Mouse (Mus musculus): ENCODE data around the gene Hoxc11. TPM values are rescaled to one million over a fixed set of nuclear protein-coding genes. Genes with fewer than 3 reads are reported as not detected.
A peak's percentile ranks its signal among the peaks of the same experiment; 100 is the strongest.

Gene Hoxc11
- polyA plus RNA-seq, 1 experiment from 2014 or later: not detected

DNA sequence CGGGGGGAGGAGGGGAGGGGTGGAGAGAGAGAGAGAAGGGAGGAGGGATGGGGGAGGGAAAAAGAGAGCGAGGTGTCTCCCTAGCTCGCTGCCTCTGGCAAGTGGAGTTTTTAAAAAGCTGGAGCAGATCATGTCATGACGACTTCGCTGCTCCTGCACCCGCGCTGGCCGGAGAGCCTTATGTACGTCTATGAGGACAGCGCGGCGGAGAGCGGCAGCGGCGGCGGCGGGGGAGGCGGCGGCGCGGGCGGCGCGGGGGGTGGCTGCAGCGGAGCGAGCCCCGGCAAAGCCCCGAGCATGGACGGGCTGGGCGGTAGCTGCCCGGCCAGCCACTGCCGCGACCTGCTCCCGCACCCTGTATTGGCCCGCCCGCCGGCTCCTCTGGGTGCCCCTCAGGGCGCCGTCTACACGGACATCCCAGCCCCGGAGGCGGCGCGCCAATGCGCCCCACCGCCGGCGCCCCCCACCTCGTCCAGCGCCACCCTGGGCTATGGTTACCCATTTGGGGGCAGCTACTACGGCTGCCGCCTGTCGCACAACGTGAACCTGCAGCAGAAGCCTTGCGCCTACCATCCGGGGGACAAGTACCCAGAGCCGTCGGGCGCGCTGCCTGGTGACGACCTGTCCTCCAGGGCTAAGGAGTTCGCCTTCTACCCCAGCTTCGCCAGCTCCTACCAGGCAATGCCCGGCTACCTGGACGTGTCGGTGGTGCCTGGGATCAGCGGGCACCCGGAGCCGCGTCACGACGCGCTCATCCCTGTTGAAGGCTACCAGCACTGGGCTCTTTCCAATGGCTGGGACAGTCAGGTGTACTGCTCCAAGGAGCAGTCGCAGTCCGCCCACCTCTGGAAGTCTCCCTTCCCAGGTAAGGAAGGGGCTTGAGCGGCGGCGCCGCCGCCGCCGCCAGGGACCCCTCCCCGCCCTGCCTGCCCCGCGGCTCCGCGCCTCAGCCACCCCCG, 32.9 kb upstream of the Hoxc11 start, which contains the start of gene Hoxc13:
Hoxc13 (plus strand) TSS at position 51 of the 959 bp plus-strand sequence.
- no peaks in the 10 kb centered on the region for H3K36me3 ChIP-seq (replicated peaks)
- ATAC-seq (replicated peaks): peak; percentile 56; the same call in 1 of the 2 replicates
- peak within 1 kb of the TSS; percentile 8; the same call in 1 of the 2 replicates for H3K4me3 ChIP-seq
- no peak within 1 kb of the TSS for H3K27ac ChIP-seq
- peaks cover 8% of the 10 kb centered on the region; the same call in 1 of the 2 replicates for H3K4me1 ChIP-seq
- under 1% methylated on average over 82 of the region's 88 CpGs for WGBS
- peaks cover 96% of the 10 kb centered on the region for H3K27me3 ChIP-seq (replicated peaks)
- no peaks in the 10 kb centered on the region for H3K9me3 ChIP-seq
- peak within 1 kb of the TSS; percentile 31 for H3K4me2 ChIP-seq
- no peak within 1 kb of the TSS for H3K9ac ChIP-seq

DNA sequence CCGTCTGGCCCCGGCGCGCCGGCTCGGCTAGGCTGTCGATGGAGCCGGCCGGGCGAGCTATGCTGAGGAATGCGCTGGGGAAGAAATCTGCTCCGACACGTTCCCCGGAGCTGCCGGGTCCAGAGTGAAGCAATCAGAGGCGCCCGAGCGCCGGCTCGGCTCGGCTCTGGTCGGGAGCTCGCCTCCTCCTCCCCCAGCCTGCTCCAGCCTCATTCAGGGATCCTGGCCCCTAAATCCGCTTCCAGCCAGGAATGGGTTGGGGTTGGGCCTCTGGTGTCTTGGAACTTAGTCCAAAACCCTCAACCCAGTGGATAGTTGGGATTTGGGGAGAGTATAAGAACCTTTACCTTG, 32.2 kb upstream of the Hoxc11 start:
- Histone ChIP-seq H3K9me3 (no peaks in the 10 kb centered on the region), H3K4me1 (peaks cover 8% of the 10 kb centered on the region; the same call in 1 of the 2 replicates), H3K36me3 (replicated peaks) (no peaks in the 10 kb centered on the region), H3K4me3 (no peak overlapping the region), H3K4me2 (no peak overlapping the region), H3K27ac (no peak overlapping the region), H3K27me3 (replicated peaks) (peaks cover 94% of the 10 kb centered on the region), H3K9ac (no peak overlapping the region)
- under 1% methylated on average over 23 of the region's 24 CpGs for WGBS
- no peak for ATAC-seq (replicated peaks)

DNA sequence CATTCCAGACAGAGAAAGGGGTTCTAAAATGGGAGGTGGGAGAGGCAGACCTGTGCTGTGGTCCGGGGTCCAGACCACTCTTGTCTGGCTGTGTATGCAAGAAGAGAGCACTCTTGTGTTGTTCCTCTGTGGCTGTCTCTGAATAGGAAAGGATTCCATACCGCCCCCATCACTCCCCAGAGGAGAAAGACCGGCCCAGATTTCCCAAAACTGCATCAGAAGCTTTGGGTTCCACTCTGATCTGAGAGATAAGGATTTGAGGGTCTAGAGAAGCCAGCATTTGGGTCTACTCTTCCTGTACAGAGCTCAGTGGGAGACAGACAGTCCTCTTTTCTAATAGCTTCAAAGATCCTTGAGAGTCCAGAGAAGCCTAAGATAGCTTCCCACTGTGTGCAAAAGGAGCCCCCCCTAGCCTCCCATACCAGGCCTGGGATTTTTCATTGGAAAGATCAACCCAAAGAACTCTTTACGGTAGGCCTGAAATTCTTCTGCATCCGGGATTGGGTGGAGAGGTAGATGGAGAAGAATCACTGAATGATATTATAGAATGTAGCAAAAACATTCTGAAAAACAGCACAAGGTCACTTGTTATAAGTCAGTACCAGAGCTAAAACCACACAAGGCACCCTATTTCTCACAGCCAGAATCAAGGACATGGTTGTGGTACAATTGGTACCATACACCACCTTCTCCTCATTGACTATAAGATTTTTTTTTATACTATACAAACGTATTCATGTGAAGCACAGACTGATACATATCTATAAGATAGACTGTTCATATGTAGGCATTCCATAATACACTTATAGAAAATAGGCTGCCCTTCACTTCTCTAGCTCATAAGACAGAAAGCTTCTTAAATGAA, 31.4 kb upstream of the Hoxc11 start:
- no peaks in the 10 kb centered on the region for H3K36me3 ChIP-seq (replicated peaks)
- 14% methylated on average over 6 of the region's 6 CpGs for WGBS
- no peaks in the 10 kb centered on the region for H3K9me3 ChIP-seq
- H3K4me2 ChIP-seq: no peak overlapping the region
- ATAC-seq (replicated peaks): no peak
- H3K4me3 ChIP-seq: no peak overlapping the region
- H3K4me1 ChIP-seq: peaks cover 8% of the 10 kb centered on the region; the same call in 1 of the 2 replicates
- no peak overlapping the region for H3K27ac ChIP-seq
- peaks cover 94% of the 10 kb centered on the region for H3K27me3 ChIP-seq (replicated peaks)
- H3K9ac ChIP-seq: no peak overlapping the region

DNA sequence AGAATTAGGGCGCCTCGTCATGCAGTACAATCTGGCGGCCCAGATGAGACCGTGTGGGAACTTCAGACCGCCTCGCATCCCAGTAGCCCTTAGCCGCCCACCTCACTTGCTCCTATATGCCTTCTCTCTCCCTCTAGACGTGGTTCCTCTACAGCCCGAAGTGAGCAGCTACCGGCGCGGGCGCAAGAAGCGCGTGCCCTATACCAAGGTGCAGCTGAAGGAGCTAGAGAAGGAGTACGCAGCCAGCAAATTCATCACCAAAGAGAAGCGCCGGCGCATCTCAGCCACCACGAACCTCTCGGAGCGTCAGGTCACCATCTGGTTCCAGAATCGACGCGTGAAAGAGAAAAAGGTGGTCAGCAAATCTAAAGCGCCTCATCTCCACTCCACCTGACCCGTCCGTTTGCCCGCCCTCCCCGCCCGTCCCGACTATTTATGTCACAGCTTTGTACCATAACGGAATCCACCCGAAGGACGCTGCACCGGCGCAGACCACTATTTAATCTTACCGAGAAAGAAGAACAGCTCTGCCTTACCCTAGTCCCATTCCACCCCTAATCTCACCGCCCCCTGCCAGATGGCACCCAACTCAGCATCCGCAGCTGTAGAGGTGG, 27.1 kb upstream of the Hoxc11 start:
- H3K27me3 ChIP-seq (replicated peaks): peaks cover 96% of the 10 kb centered on the region
- no peaks in the 10 kb centered on the region for H3K9me3 ChIP-seq
- no peak overlapping the region for H3K4me2 ChIP-seq
- H3K36me3 ChIP-seq (replicated peaks): no peaks in the 10 kb centered on the region
- H3K4me3 ChIP-seq: no peak overlapping the region
- H3K4me1 ChIP-seq: no peaks in the 10 kb centered on the region
- no peak overlapping the region for H3K9ac ChIP-seq
- ATAC-seq (replicated peaks): no peak
- under 1% methylated on average over 40 of the region's 40 CpGs for WGBS
- H3K27ac ChIP-seq: no peak overlapping the region

DNA sequence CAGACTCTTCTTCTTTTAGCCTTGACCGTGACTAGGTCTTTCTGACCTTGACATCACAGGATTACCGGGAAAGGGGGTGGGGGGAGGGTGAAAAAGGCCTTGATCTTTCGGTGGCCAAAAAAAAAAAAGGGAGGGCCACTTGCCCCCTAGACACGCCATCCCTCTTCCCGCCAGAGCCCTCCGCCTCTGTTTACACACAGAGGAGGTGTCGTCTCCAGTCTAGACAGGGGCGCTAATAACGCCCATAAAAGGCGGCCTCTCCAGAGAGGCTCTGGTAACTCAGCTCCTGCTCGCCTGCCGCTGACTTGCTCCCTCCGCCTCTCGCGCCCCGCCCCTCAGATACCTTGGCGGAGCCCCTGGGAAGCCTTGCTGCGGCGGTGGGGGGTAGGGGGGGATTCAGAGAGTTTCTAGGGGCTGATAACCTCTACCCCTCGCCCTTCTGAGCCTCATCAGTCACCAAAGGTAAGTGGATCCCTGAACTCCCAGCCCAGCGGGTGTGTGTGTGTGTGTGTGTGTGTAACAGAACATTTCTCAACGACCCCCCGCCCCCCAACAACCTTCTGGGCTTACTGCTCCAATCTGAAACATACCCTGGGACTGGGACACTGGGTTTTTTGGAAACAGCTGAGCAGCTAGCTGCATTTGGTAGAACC, 22.4 kb upstream of the Hoxc11 start:
- Histone ChIP-seq H3K4me3 (no peak overlapping the region), H3K4me1 (no peaks in the 10 kb centered on the region), H3K27ac (no peak overlapping the region), H3K9me3 (no peaks in the 10 kb centered on the region), H3K4me2 (no peak overlapping the region), H3K9ac (no peak overlapping the region), H3K36me3 (replicated peaks) (no peaks in the 10 kb centered on the region), H3K27me3 (replicated peaks) (peaks cover 98% of the 10 kb centered on the region)
- no peak for ATAC-seq (replicated peaks)
- 2% methylated on average over 23 of the region's 23 CpGs for WGBS

DNA sequence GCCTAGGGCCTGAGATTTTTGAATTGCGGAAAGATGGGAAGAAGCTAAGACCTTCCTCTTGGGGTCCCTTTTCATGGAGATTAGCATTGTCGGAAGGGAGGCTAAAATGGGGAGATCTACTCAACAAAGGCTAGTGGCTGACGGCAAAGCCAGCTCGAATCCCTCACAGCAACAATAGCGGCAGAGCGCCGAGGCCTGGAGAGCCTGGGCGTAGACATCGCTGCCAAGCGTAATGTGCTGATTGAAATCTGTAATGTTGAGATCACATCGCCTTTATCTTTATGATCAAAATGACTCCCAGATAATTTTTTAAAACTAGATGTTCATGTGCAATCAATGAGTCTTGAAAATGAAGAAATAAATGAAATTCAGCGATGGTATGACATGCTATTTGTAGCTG, 19.8 kb upstream of the Hoxc11 start:
- WGBS: under 1% methylated on average over 12 of the region's 12 CpGs
- H3K4me1 ChIP-seq: peaks cover 2% of the 10 kb centered on the region; the same call in 1 of the 2 replicates
- H3K36me3 ChIP-seq (replicated peaks): no peaks in the 10 kb centered on the region
- H3K9me3 ChIP-seq: no peaks in the 10 kb centered on the region
- no peak overlapping the region for H3K4me2 ChIP-seq
- H3K27me3 ChIP-seq (replicated peaks): peaks cover 96% of the 10 kb centered on the region
- no peak overlapping the region for H3K9ac ChIP-seq
- no peak overlapping the region for H3K27ac ChIP-seq
- H3K4me3 ChIP-seq: no peak overlapping the region
- no peak for ATAC-seq (replicated peaks)

DNA sequence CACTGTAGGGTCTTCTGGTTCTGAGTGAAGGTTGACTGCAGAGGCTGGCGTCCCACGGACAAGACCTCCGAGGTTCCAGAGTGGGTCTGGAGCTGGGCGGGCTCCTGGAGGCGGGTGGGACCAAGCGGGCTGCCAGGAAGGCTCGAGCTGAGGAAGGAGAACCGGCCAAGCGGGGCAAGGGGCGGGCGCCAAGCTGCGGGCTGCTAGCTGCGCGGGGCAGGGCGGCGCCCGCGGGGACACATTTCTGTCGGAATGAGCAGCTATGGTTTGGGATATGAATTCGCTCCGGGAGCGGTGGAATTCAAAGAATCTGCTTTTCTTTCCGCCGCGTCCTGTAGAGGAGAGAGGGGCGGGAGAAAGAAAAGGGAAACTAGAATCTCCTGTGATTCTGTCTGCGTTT, 19.3 kb upstream of the Hoxc11 start:
- no peak overlapping the region for H3K4me3 ChIP-seq
- H3K4me1 ChIP-seq: peaks cover 3% of the 10 kb centered on the region; the same call in 1 of the 2 replicates
- H3K27ac ChIP-seq: no peak overlapping the region
- no peaks in the 10 kb centered on the region for H3K9me3 ChIP-seq
- under 1% methylated on average over 27 of the region's 27 CpGs for WGBS
- H3K36me3 ChIP-seq (replicated peaks): no peaks in the 10 kb centered on the region
- ATAC-seq (replicated peaks): no peak
- H3K4me2 ChIP-seq: no peak overlapping the region
- no peak overlapping the region for H3K9ac ChIP-seq
- H3K27me3 ChIP-seq (replicated peaks): peaks cover 96% of the 10 kb centered on the region

DNA sequence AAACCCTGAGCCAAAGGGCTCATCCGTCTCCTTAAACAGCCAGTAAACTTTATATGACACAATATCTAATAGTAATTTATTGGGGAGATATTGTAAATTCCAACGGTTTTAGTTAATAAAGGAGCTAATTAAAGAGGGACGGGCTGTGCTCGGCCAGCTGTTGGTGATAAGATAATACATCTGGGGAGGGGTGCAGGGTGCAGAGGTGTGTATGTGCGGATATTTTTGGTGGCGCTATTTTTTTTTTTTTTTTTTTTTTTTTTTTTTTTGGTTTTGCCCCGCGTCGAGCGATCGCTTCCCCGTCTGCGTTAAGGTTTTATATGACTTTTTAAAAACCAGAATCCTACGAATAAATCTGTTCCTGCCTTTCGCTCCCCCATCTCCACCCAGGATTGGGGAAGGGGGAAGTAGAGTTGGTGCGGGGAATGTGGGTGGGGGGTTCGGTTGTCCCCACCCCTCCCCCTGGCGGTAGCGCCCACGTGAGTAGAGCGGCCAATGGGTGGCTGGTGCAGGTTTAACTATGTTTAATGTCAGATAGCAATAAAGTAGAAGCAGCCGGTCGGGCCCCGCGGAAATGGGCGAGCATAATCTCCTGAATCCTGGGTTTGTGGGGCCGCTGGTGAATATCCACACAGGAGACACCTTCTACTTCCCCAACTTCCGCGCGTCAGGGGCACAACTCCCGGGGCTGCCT, 17.8 kb upstream of the Hoxc11 start, which contains the start of gene Hoxc12:
Hoxc12 (plus strand) TSS at position 479 of the 694 bp plus-strand sequence.
- Histone ChIP-seq H3K27ac (no peak within 1 kb of the TSS), H3K27me3 (replicated peaks) (peaks cover 96% of the 10 kb centered on the region), H3K4me1 (peaks cover 3% of the 10 kb centered on the region; the same call in 1 of the 2 replicates), H3K4me3 (no peak within 1 kb of the TSS), H3K36me3 (replicated peaks) (no peaks in the 10 kb centered on the region), H3K9me3 (no peaks in the 10 kb centered on the region), H3K9ac (no peak within 1 kb of the TSS), H3K4me2 (no peak within 1 kb of the TSS)
- 1% methylated on average over 31 of the region's 31 CpGs for WGBS
- no peak for ATAC-seq (replicated peaks)

DNA sequence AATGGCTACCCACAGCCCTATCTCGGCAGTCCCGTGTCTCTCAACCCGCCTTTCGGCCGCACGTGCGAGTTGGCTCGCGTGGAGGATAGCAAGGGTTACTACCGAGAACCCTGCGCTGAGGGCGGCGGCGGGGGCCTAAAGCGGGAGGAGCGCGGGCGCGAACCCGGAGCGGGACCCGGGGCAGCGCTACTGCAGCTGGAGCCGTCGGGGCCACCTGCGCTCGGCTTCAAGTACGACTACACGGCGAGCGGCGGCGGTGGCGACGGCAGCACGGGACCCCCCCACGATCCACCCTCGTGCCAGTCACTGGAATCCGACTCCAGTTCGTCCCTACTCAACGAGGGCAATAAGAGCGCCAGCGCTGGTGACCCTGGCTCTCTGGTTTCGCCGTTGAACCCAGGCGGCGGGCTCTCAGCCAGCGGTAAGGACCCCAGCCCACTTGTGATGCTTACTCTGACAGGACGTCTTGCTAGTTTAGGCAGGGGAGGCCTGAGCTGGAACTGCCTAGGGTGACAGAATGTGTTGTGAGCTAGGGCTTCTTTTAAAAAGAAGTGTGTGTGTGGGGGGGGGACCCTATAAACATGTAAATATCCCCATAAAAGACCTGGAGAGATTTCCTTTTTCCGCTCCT, 17.1 kb upstream of the Hoxc11 start:
- Histone ChIP-seq H3K27me3 (replicated peaks) (peaks cover 96% of the 10 kb centered on the region), H3K9ac (no peak overlapping the region), H3K36me3 (replicated peaks) (no peaks in the 10 kb centered on the region), H3K4me3 (no peak overlapping the region), H3K4me2 (no peak overlapping the region), H3K27ac (no peak overlapping the region), H3K4me1 (peaks cover 3% of the 10 kb centered on the region; the same call in 1 of the 2 replicates), H3K9me3 (no peaks in the 10 kb centered on the region)
- ATAC-seq (replicated peaks): no peak
- WGBS: under 1% methylated on average over 50 of the region's 50 CpGs

DNA sequence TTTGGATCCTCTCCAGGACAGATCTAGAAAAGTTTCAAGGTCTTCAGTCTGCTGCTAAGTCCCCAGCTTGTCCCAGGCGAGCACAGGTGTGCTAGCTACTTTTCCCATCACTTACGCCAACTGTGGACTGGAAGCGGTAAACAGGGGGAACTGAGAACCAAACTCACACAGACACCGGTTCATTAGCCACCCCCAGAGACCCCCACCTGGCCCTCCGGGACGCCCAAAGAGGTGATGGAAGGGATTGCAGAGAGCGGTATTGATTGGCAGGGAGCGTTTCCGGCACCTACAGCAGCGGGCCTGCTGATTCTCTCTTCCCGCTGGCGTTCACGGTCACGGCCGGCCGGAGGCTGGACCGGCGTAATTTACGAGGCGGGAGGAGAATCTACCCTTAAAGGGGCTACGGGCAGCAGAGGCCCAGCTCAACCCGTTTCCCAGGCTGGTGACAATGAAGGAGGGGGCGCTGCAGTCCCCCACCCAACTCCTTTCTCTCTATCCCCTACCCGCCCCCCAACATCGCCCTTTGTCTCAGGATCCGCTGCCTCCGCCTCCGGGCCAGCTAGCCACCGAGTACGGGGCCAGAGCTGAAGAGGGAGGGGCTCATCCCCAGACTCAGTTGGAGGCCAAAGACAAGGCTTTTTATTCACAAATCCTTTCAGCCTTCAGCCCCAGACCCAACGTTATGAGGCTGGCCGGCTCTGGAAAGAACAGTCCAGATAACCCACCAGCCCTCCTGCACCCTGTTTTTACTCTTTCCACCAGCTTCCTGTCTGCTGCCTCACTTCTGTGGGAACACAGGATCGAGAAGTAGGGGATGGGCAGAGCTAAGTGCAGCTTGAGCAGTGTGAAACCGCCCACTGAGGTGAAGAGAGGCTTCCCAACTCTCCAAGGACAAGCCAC, 14.7 kb upstream of the Hoxc11 start:
- H3K4me3 ChIP-seq: no peak overlapping the region
- H3K27me3 ChIP-seq (replicated peaks): peaks cover 94% of the 10 kb centered on the region
- no peaks in the 10 kb centered on the region for H3K36me3 ChIP-seq (replicated peaks)
- WGBS: under 1% methylated on average over 34 of the region's 34 CpGs
- peaks cover 7% of the 10 kb centered on the region for H3K4me1 ChIP-seq
- H3K9ac ChIP-seq: no peak overlapping the region
- H3K27ac ChIP-seq: no peak overlapping the region
- no peaks in the 10 kb centered on the region for H3K9me3 ChIP-seq
- H3K4me2 ChIP-seq: no peak overlapping the region
- ATAC-seq (replicated peaks): no peak
